ENCODE assay signal across 9 mouse cellular contexts in genomic region chr16:20509349-20509748, GRCm38 (mm10). TPM values are rescaled to one million over a fixed set of nuclear protein-coding genes. Genes with fewer than 3 reads are reported as not detected.
DNase-seq lines count a peak whose midpoint lies in the region; ATAC-seq and TF ChIP-seq lines count a peak whose summit lies in the region.
"Had no signal": no experiment of that assay in that cellular context is flagged by ENCODE, and none has a peak within 500 bp of the region (broad histone marks: within the 10 kb centered on the region; RNA-seq: fewer than 3 reads in every experiment).

No protein-coding gene starts in this region.

- DNase-seq in heart, adult 2 months, result no peak
- DNase-seq in heart, adult 8-10 months (ENCODE audit: low spot score), result no peak
- DNase-seq in R1 (ENCODE audit: low read depth, low spot score), result peak; percentile 74
- peak; percentile 29 for DNase-seq in embryo, embryonic 9.5 days (ENCODE audit: extremely low spot score)
- DNase-seq in kidney, adult 9 months, result peak; percentile 74
- peak; percentile 22 for DNase-seq in yolk sac, embryonic 10.5 days (ENCODE audit: low spot score)

- H3K4me1 ChIP-seq in heart, adult 2 months (ENCODE audit: control insufficient read depth, insufficient read depth, low read length), result no peaks in the 10 kb centered on the region
- H3K4me1 ChIP-seq: hindbrain, embryonic 15.5 days had no signal

- peak; percentile 62 for TF ChIP-seq CTCF in heart, adult 2 months (IDR thresholded peaks at IDR 0.05)

- H3K27me3 ChIP-seq in heart, adult 2 months (ENCODE audit: control insufficient read depth, insufficient read depth, low read length), result no peaks in the 10 kb centered on the region
- H3K27me3 ChIP-seq: hindbrain, embryonic 15.5 days had no signal

- no peak overlapping the region for H3K9ac ChIP-seq in heart, adult 2 months (ENCODE audit: low read depth, low read length)
- H3K9ac ChIP-seq: hindbrain, embryonic 15.5 days had no signal

- 73% methylated on average over 3 of the region's 3 CpGs for WGBS in heart, adult 2 months

- TF ChIP-seq POLR2A in heart, adult 2 months (IDR thresholded peaks at IDR 0.05; ENCODE audit: insufficient read depth, low read depth, low read length), result no peak

- no peaks in the 10 kb centered on the region for H3K36me3 ChIP-seq in heart, adult 2 months (ENCODE audit: control insufficient read depth, insufficient read depth, low read length)

- no peaks in the 10 kb centered on the region for H3K79me2 ChIP-seq in heart, adult 2 months (replicated peaks; ENCODE audit: control insufficient read depth, insufficient read depth, low read length)

- peak; percentile 38; the same call in 1 of the 2 replicates for ATAC-seq in megakaryocyte, adult 5-6 weeks (ENCODE audit: poor library complexity, severe bottlenecking)
- ATAC-seq in activated CD4-positive, CD25-positive, alpha-beta regulatory T cell, adult 4 months, result no peak

- no peak for TF ChIP-seq EP300 in heart, adult 2 months (IDR thresholded peaks at IDR 0.05; ENCODE audit: insufficient read depth, low read depth, low read length)

- intact Hi-C loops in heart, adult 2 months (cut with DNase I), result no loop called here

- no peak overlapping the region for H3K4me3 ChIP-seq in heart, adult 2 months
- H3K4me3 ChIP-seq: hindbrain, embryonic 15.5 days had no signal

- no peak overlapping the region for H3K27ac ChIP-seq in heart, adult 2 months
- H3K27ac ChIP-seq: hindbrain, embryonic 15.5 days had no signal

RNA-seq across cellular contexts. Expression of gene Dvl3, which starts 7.4 kb away (rescaled TPM):
- 10 to 100 TPM; 46.0 to 49.7 TPM for total RNA-seq in heart, adult 2 months (2021)
- polyA plus RNA-seq in heart, adult 2 months (2012; rRNA removed), result 28.7 and 32.9 TPM in 2 replicates
- total RNA-seq in heart, adult 8-10 months (2022), result 10 to 100 TPM; 45.9 to 51.0 (median 48.2) TPM
- 21.9 and 22.4 TPM in 2 replicates for total RNA-seq in megakaryocyte, adult 5-6 weeks (2015)
- total RNA-seq in megakaryocyte, adult 5-6 weeks (2017), result 2.6 and 4.2 TPM in 2 replicates
- 10 to 100 TPM; 13.2 to 13.7 TPM for polyA plus RNA-seq in activated CD4-positive, CD25-positive, alpha-beta regulatory T cell, adult 4 months (2017; shearing (Covaris generic))

RNA-seq across cellular contexts. Expression of gene Eif2b5, which starts 10.7 kb away (rescaled TPM):
- 10 to 100 TPM; 49.9 to 60.1 TPM for total RNA-seq in heart, adult 2 months (2021)
- polyA plus RNA-seq in heart, adult 2 months (2012; rRNA removed), result 26.0 and 40.5 TPM in 2 replicates
- 10 to 100 TPM; 50.5 to 59.7 (median 55.2) TPM for total RNA-seq in heart, adult 8-10 months (2022)
- total RNA-seq in megakaryocyte, adult 5-6 weeks (2015), result 30.1 and 31.6 TPM in 2 replicates
- 43.1 and 46.1 TPM in 2 replicates for total RNA-seq in megakaryocyte, adult 5-6 weeks (2017)
- polyA plus RNA-seq in activated CD4-positive, CD25-positive, alpha-beta regulatory T cell, adult 4 months (2017; shearing (Covaris generic)), result 10 to 100 TPM; 13.7 to 14.5 TPM

RNA-seq across cellular contexts. Expression of gene Ap2m1, which starts 25.9 kb away (rescaled TPM):
- total RNA-seq in heart, adult 2 months (2021), result 100 to 1,000 TPM; 195 to 211 TPM
- polyA plus RNA-seq in heart, adult 2 months (2012; rRNA removed), result 307 and 322 TPM in 2 replicates
- 100 to 1,000 TPM; 186 to 215 (median 203) TPM for total RNA-seq in heart, adult 8-10 months (2022)
- 287 and 332 TPM in 2 replicates for total RNA-seq in megakaryocyte, adult 5-6 weeks (2015)
- total RNA-seq in megakaryocyte, adult 5-6 weeks (2017), result 207 and 242 TPM in 2 replicates
- 100 to 1,000 TPM; 467 to 550 TPM for polyA plus RNA-seq in activated CD4-positive, CD25-positive, alpha-beta regulatory T cell, adult 4 months (2017; shearing (Covaris generic))

RNA-seq across cellular contexts. Expression of gene Abcf3, which starts 39.0 kb away (rescaled TPM):
- 10 to 100 TPM; 72.9 to 74.4 TPM for total RNA-seq in heart, adult 2 months (2021)
- 36.0 and 52.5 TPM in 2 replicates for polyA plus RNA-seq in heart, adult 2 months (2012; rRNA removed)
- total RNA-seq in heart, adult 8-10 months (2022), result 10 to 100 TPM; 62.4 to 85.5 (median 78.0) TPM
- 15.4 and 21.7 TPM in 2 replicates for total RNA-seq in megakaryocyte, adult 5-6 weeks (2015)
- total RNA-seq in megakaryocyte, adult 5-6 weeks (2017), result 27.5 and 32.1 TPM in 2 replicates
- polyA plus RNA-seq in activated CD4-positive, CD25-positive, alpha-beta regulatory T cell, adult 4 months (2017; shearing (Covaris generic)), result 10 to 100 TPM; 49.5 to 57.2 TPM

Comparison
In these comparisons a context has a peak if more than half of its experiments do, and no peak if none do; other contexts are left out.
1. DNase-seq: peak in R1 (single experiment), embryo, embryonic 9.5 days (single experiment), kidney, adult 9 months (single experiment) and yolk sac, embryonic 10.5 days (single experiment); none in heart, adult 2 months (0 of 2) and heart, adult 8-10 months (single experiment).